Mouse (Mus musculus) T-cell, adult 2 months (primary cell): ENCODE measurements around the gene Proser2.
"Not testable (repeated sequence)": the region's sequence is repeated elsewhere in the genome, so short reads cannot be mapped to it uniquely, and the experiment has no call there.

ENCODE experiments used
- DNase-seq: peaks from one replicate; pipeline ENCODE4 v3.0.0; 2022; ENCODE audit warnings: low spot score

The Proser2 gene

DNA sequence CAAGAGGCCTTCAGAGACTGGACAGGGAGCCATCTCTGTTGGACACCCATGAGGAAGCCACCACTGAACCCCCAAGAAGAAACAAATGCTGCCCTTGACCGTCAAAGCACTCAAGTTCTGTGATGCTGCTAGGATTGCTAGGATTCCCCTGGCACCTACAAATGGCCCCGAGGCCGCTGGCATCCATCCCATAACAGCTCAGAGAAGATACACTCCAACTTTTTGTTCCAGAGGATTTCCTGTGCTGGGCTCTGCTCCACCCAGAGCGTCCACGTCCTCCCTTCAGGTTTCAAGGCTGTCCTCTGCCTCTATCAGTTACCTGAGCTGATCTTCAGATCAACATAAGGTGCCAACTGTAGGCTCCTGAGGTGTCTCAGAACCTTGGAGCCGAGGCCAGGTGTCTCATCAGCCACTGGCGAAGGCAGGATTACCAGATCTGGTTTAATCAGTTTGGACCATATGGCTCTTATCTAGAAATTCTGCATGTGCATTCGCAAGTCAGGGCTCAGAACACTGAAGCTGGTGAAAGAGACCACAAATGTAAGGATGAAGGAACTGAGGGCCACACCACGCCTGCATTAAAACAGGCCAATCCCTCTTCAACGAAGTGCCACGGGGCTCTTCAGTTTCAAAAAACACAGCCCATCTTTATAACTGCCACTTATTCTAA is 1.7 kb downstream of the Proser2 start:
- no peak for DNase-seq

DNA sequence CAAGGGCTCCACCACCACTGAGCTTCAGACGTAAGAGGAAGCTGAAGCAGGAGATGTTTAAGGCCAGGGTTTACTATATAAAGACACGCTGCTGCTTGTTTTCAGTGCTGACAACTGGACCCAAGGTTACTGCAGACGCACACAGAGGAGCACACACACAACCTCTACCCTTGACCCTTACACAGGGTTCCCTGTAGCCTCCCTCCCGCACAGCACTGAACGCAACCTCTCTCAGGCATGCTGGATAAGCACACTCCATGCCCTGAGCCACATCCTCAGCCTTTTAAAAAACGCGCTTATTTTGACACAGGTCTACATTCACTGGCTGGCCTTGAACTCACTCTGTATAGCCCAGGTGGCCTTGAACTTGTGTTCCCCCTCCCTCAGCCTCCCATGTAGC is 7.0 kb downstream of the Proser2 start:
- DNase-seq = no peak

DNA sequence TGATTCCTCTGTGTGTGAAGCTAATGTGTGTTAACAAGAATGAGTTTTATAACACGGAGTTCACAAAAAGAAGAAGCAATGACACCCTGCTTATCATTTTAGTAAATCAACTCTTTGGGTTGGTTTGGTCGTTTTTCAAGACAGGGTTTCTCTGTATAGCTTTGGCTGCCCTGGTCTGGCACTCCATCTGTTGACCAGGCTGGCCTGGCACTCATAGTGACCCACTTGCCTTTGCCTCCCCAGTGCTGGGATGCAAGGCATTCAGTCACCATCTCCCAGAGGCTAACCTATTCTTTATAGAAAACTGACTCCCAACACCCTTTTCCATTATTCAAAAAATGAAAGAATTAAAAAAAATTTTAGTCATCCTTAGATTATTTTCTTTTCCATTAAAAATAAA is 8.9 kb downstream of the Proser2 start:
- no peak for DNase-seq

DNA sequence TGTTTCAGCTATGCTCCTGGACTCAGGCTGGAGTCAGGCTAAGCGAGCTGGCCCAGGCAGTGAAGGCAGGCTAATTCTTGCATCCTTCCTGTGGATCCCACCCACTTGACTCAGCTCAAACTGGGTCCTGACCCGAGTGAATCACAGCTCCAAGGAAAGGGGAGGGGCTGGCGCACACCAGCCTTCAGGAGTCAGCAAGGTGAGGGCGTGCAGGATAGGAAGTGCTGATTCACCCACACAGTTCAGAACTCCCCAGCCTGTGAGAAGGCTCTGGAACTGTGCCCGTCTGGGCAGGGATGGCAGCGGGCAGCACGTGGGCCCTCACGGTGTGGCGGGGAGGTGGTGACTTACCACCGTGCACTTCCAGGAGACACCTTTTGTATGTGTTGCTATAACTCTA is 11.8 kb downstream of the Proser2 start:
- DNase-seq = no peak

DNA sequence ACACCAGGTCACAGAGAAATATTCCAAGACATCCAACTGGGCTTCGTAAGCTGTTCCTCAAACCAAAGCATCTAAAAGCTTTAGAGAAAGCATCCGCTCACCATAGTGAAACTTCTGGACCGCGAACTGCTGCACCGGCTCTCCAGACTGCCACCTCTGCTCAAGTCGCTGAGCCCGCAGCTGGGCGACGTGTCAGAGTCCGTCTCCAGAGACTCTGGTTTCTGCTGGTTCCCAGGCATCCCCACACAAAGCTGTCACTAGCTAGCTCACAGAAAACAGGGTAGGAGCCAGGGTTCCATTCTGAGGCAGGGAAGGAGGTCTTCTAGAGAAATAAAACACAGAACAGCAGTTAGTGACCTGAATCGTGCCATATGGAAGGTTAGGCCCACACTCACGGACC is 16.2 kb downstream of the Proser2 start:
- DNase-seq = no peak

DNA sequence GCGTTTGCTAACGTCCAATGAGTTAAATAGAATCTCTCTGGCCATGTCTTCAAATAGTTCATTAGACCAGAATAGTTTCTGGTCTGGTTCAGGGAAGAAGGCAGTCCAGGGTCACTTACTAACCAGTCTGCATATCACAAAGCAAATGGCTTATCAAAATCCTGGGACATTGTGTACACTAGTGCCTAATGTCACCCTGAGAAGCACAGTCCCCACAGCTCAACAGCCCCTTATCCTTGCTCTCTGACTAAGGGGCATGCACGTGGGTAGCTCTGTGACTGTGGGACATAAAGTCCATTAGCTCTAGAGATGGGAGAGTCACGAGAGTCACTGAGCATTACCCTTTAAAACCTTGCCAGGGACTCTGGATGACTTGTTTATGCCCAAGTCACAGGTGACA is 17.4 kb downstream of the Proser2 start:
- no peak for DNase-seq

DNA sequence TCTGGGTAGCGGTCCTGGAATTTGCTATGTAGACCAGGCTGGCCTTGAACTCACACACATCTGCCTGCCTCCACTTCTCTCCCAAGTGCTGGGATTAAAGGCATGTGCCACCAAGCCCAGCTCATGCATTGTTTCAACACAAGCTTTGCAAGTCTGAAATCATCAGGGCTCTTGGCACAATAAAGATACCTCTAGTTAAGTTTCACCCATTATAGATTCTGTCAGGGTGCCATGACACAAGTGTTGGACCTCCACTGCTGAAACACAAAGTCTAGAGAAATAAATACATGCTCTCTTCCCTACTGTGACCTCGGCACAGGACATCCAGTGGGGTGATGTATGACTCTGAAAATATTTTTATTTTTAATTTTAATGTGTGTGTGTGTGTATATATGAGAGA is 24.6 kb downstream of the Proser2 start:
- DNase-seq = no peak

DNA sequence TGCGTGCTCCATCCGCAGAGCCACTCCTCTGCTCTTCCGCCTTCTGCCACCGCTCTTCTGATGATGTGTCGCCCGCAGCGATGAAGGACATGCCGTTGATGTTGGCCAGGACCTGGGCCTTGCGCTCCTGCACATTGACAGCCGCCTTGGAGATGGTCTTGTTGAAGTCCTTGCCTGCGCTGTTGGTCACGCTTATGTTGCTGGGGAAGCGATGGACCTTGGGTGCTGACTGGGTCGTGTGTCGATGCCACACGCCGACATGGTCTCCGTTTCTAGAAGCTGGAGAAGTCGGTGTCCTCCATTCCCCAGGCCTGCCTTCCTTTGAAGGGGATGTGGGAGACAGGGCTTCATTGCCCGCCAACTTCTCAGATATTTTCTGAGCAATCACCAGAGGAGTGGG is 29.3 kb downstream of the Proser2 start:
- no peak for DNase-seq

DNA sequence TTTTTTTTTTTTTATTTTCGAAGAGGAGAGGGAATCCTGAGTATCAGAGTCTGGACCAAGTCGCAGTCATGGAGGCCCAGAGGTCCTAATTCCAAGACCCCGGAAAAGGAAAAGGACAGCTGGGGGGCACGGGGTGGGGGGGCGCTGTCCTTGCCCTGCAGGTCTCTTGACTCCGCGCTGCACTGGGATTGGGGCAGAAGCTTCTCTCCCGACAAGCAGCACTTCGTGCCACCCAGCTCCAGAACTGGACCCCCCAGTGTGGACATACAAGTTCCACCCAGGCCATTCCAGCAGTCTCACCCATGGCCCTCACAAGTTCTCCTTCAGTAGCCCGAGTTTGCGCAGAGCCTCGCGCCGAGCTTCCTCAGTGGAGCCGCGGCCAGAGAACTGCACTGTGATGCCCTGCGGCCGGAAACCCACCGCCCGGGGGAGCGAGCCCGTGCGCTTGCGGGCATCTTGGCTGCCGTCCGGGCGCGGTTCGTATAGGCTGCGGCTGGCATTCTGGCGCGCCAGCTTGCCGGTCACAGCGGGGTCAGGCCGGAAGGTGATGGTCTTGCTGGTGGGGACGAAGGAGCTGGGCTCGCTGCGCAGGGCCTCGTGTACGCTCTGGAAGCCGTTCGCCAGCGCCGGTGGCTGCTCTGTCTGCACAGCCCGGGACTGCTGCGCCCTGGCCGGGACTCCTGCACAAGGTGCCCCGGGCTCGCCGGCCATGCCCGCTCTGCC is 29.8 kb downstream of the Proser2 start:
- DNase-seq = no peak

DNA sequence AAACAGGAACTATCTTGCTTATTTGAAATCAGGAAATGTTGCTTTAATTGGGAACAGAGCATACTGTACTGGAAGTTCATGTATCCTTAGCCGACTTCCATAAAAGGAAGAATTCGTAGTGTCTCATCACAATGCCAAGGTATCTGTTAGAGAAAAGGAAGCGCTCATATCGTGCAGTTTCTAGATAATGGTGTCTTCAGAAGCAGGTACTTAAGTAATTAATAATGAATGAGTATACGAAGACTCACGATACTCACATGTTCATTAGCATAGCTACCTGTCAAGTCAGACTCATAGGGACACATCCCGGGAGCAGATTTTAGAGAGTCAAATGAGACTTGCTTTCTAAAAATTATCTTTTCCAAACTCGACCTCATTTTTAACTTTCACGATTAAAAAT is 30.6 kb downstream of the Proser2 start:
- DNase-seq = no peak

DNA sequence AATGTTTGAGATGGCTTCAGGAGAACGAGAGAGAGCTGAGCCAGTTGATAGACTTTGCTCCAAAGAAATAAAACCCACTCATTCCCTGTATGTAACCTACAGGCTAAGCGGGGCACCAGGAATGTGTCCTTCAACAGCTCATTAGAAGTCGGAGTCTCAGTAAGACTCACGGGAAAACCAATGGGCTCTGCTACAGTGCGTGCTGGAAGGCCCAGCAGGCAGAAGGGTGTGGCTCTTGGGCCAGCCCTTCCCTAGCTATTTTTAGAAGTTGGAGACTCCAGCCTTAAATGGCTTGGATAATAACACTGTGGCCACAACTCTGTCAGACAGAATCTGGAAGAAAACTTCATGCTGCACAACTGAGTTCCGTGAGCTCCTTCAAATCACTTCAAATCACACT is 31.1 kb downstream of the Proser2 start:
- no peak for DNase-seq

DNA sequence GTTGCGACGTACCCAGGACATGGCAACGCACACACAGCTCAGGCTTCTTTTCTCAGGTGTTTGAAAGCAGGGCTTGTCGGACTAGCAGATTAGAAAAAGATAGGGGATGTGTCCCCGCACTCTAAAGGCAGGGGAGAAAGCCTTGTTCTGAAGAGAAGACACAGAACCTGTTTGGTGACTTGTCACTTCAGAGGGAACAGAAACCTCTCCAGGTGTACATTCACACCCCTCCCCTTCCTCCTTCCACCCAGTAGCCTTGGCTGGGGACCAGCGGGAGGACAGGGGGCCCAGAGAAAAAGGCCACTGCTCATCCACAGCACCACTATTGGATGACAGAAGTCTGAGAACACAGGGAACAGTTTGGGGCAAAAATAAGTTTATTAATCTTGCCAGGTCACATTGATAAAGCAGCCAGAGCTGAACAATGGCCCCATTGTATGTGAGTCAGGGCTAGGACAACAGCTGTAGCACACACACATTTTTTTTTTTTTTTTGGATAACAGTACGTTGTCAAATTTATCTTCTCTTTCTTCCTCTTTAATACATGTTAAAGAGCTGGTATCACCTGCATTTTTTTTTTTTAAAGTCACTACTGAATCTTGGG is 32.8 kb downstream of the Proser2 start:
- DNase-seq = no peak

DNA sequence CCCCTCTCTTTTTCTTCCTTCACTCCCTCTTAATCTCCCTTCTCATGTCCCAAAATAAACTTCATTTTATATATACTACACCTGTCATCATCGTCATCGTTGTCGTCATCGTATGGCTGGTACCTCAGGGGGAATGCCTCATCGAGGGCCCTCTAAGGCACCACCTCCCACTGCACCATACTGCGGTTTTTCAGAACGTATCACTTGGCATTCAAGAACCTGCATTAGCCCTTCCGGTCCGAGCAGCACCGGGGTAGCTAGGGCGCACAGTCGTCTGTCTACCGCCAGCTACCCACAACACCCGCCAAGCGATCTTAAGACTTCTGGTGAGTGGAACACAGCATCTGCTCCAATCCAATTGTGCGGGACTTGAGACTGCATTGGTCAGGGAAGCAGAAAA is 40.1 kb downstream of the Proser2 start:
- DNase-seq = not testable (repeated sequence)

DNA sequence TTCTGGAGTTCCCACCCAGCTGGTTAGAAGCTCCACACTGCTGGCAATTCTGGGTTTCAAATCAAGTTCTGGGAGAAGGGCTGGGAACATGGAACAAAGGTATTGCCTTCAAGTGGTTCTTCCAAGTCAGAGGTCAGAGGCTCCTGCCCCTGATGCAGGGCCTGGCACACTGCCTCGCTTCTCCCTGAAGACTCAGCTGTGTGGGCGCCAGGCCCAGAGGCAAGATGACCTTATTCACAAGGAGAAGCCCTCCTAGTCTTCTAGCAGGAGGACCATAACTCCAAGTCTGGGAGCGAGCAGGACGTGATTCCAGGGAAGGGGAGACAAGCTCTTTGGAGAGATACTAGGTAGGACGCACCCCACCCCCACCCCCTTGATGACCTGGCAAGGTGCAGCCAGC is 42.9 kb downstream of the Proser2 start:
- no peak for DNase-seq

DNA sequence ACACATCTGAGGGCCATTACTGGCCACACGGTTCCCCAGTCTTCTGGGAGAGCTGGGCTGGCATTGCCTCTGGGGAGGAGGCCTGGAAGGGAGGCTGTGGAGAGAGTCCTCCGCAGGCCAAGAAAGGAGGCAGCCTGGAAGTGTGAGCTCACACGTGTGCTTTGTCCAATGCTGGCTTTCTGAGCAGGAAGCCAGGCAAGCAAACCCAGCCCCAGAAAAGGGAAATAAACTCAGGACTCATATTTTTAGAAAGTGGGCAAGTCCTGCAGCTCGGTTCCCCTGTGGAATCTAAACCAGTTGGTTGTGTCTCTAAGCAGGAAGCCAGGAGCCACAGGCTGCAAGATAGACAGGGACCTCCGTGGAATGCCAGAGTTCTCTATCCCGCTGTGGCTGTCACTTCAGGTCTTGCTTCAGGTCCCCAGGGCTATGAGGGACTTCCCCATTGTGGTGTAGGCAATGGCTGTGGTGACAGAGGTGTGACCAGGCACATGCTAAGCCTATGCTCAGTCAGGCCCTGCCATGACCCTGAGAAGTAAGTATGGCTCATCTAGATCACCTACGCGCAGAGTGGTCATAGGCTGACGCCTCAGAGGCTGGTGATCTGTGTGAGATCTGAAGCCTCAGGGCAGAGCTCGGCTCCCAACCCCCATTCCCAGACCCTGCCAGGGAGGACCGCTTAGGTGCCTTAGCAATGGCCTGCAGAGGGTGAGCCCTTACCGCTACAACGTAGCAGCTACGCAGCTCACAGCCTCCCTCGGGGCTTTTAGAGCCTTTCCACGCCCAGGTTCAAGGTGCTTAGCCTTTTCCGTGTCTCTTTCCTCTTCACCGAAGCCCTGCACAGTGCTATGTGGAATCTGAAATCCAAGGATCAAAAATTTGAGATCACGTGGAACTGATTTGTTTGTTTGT is 44.1 kb downstream of the Proser2 start:
- no peak for DNase-seq

DNA sequence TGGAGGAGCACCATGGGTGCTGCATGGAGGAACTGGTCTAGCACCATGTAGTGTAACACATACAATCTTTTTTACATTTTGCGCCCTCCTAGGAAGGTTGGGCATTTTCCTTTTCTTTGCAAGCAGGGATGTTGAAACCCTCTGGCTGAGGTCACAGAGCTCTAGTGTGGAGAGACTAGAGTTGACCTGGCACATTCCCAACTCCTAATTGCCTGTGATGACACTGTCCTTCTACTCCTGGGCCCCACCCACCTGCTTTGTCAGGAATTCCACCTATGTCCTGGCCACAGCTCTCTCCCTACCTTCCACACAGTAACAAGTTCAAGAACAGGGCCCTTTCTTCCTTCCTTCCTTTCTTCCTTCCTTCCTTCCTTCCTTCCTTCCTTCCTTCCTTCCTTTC is 46.3 kb downstream of the Proser2 start:
- no peak for DNase-seq

DNA sequence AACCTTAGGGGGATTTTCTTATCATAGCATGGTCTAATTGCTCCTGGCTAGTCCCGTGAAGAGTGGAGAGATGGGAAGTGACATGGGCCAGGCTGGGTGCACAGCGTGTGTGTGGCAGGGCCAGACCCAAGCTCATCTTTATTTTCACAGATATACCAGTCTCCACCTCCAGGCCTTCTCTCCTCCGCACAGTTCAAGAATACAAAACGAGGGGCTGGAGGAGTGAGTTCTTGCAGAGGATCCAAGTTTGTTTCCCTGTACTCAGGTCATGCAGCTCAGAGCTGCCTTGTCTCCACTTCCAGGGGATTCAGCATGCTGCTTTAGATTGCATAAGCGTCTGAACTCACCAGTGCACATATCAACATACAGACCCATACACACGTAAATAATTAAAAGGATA is 47.4 kb downstream of the Proser2 start:
- no peak for DNase-seq

DNA sequence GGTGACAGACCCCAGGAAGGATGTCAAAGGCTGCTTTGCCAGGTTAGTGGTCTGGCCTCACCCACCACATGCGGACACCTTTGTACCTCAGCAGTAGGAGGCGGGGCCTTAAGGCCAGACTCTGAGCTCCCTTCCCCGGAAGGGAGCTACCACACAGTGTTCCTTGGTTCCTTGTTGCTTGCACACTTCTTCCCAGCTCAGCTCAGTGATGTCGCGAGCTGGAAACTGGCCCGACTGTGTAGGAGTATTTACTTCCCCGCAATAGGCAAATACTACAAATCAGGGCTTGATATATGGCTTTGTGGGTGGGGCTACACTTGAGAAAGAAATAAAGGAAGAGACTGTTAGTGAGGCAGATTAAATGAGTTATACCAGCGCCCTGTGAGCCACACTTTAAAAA is 48.9 kb downstream of the Proser2 start:
- DNase-seq = no peak

DNA sequence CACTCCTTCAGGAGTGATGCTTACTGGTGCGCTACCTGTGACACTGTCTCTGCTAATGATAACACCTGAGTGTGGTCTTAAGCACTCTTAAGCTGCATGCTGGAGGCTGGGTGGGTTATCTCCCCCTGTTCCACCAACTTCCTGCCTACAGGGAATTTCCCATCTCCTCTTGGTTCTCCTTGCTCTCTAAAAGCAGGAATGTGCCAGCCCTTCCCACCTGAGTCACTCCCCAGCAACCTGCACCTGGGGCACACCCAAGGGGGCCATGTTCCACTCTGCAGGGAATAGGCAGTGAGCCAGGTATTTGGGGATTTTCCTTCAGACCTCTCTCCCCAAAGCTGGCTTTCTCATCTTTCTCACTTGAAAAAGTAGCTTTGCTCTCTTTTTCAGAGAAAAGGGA is 50.0 kb downstream of the Proser2 start:
- DNase-seq = no peak

DNA sequence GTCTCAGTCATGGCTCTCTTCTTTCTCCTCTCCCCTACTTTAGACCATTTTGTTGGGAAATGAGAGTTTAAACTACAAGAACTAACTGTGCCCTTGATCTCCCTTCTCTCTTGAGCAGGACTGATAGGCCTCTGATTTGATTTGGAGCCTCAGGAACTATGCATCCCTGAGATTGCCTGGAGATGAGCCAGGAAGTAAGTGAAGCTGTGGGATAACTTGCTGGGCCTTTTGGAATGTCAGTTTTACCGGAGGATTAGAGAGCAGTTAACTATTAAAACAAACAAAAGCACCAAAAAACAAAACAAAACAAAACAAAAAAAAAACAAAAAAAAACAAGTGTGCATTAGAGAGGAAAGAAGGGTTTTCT is 54.5 kb downstream of the Proser2 start:
- no peak for DNase-seq

DNA sequence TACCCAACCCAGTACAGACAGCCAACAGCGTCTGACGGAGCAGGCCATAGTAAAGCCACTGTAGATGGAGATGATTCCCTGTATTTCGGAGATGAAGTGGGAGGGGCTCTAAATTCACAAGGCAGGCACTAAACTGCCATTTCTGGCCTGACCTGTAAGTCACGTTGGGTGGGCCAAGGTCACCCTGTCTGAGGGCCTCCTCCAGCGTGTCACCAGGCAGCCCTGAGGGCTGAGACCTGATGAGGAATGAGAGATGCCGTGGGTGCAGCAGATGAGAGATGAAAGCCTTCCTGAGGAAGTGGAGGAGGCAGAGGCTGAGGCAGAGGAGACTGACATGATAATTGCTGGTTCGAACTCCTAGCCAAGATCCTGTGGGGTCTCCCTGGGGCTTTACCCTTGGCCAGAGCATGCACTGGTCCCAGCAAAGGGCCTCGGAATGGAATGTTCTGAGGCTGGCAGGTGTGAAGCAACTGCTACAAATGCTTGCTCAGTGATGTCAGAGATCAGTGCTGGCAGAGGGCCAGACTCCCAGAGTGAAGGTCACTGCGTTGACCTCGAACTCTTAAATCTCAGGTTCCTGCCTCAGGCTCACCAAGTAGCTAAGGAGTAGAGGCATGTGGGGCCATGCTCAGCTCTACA is 55.0 kb downstream of the Proser2 start:
- no peak for DNase-seq

DNA sequence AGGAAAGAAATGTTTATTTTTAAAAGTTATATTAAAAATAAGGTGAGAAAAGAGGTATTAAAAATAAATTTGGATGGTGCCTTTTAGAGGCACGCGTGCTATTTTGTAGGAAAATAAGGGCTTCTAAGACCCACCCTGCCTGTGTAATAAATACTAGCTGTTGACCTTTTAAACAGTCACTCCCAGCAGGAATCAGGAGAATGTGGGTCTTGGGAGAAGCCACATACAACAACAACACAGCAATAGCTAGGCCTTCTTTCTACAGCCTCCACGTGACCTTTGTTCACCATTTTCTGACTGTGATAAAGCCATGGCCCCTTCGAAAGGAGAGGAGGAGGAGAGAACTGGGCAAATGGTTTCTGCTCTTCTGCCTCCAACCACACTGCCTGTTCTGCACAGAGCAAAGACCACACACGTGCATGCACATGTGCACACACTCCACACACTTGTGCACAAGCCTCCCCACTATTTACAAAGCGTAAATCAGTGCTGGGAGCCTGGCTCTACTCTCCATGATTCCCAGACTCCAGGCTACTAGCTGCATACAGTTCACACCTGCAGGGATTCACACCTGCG is 57.2 kb downstream of the Proser2 start:
- DNase-seq = no peak
